Mouse (Mus musculus) forebrain, embryonic 16.5 days (tissue): Measurements from ENCODE around the gene Olfr48. TPM values are rescaled to one million over a fixed set of nuclear protein-coding genes. Genes with fewer than 3 reads are reported as not detected.

Source experiments
- polyA plus RNA-seq: library from polyadenylated mRNA; unstranded; fragments of >200 nt; fragmentation: Nextera tagmentation; extraction: Ambion mirVana; gene quantifications from 2 replicates; pipeline ENCODE4 v1.2.1, GENCODE M21; 2015

The Olfr48 gene
- polyA plus RNA-seq, 1 experiment from 2014 or later, result not detected

Other genes starting within 250 kb of the Olfr48 start
- gene Olfr1247, start 234.1 kb downstream of the Olfr48 start, polyA plus RNA-seq, result not detected in 2 replicates
- not detected in 2 replicates for gene Olfr1248, start 230.0 kb downstream of the Olfr48 start, polyA plus RNA-seq
- not detected in 2 replicates for gene Olfr1249, start 213.2 kb downstream of the Olfr48 start, polyA plus RNA-seq
- gene Olfr1250, start 186.7 kb downstream of the Olfr48 start, polyA plus RNA-seq, result not detected in 2 replicates
- gene Olfr1251, start 176.3 kb downstream of the Olfr48 start, polyA plus RNA-seq, result not detected in 2 replicates
- not detected in 2 replicates for gene Olfr1252, start 123.2 kb downstream of the Olfr48 start, polyA plus RNA-seq
- gene Olfr1253, start 91.1 kb downstream of the Olfr48 start, polyA plus RNA-seq, result not detected in 2 replicates
- not detected in 2 replicates for gene Olfr1254, start 54.6 kb downstream of the Olfr48 start, polyA plus RNA-seq
- gene Olfr1255, start 36.2 kb downstream of the Olfr48 start, polyA plus RNA-seq, result not detected in 2 replicates
- not detected in 2 replicates for gene Olfr1256, start 6.7 kb downstream of the Olfr48 start, polyA plus RNA-seq
- gene Olfr1257, start 30.2 kb upstream of the Olfr48 start, polyA plus RNA-seq, result not detected in 2 replicates
- not detected in 2 replicates for gene Olfr1258, start 79.1 kb upstream of the Olfr48 start, polyA plus RNA-seq
- not detected in 2 replicates for gene Olfr1259, start 100.5 kb upstream of the Olfr48 start, polyA plus RNA-seq
- not detected in 2 replicates for gene Olfr1260, start 126.1 kb upstream of the Olfr48 start, polyA plus RNA-seq
- gene Olfr1261, start 143.0 kb upstream of the Olfr48 start, polyA plus RNA-seq, result not detected in 2 replicates
- not detected in 2 replicates for gene Olfr1262, start 151.9 kb upstream of the Olfr48 start, polyA plus RNA-seq
- not detected in 2 replicates for gene Olfr1263, start 163.9 kb upstream of the Olfr48 start, polyA plus RNA-seq
- not detected in 2 replicates for gene Olfr1264, start 177.4 kb upstream of the Olfr48 start, polyA plus RNA-seq
- not detected in 2 replicates for gene Olfr1265, start 187.1 kb upstream of the Olfr48 start, polyA plus RNA-seq
- not detected in 2 replicates for gene Olfr140, start 215.4 kb upstream of the Olfr48 start, polyA plus RNA-seq